Mouse (Mus musculus): Measurements from ENCODE around the gene Ttc13.

Ttc13 gene

DNA sequence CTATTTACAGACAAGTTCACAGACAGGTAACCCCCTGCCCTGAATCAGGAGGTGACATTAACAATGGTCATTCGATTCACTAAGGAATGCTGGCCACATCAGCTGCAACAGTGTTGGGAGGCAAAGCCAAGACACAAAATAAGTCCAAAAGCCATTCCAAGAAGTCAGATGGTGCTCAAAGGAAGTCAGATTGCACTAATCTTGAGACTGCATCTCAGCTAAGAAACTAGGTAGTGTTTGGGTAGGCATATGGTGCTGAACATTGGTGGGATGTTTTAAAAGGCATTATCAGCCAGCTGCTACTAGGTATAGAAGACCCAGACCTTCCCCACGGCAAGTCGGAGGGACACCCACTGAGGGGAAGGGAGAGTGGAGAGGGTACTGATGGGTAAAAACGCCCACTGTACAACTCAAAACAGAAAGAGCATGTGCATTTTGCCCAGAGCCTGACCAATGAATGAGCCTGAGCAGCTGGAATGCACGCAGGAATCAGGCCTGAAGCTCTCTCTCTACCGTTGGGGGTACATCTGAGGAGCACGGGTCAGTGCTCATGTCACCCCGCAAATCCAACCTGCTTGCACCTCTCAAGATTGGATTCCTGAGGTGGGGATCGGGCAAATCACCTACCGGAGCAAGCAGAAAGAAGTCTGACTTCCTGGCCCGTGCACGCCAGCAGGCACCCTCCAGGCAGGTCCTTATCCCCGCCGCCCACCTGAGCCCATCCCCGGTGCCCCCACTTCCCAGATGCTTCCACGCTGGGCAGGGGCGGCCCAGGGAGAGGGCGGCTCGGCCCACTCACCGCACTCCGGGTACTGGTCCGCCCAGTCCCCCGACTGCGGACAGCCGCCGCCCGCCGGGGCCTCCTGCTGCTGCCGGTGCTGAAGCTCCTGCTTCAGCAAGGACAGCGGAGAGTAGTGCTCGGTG is 583 bp downstream of the Ttc13 start:
- POLR2A ChIA-PET = interaction anchor here in 3 of 4 experiments (1.1 to 1.7 kb wide), 7 partner anchors 8 to 53 kb away, joined by 3 to 4 read pairs (median 3); no protein-coding TSS in a partner anchor
- CTCF ChIA-PET = interaction anchor here in 3 of 4 experiments (0.8 to 2.0 kb wide), 10 partner anchors 18 to 327 kb away, joined by 3 to 6 read pairs (median 4); no protein-coding TSS in a partner anchor

DNA sequence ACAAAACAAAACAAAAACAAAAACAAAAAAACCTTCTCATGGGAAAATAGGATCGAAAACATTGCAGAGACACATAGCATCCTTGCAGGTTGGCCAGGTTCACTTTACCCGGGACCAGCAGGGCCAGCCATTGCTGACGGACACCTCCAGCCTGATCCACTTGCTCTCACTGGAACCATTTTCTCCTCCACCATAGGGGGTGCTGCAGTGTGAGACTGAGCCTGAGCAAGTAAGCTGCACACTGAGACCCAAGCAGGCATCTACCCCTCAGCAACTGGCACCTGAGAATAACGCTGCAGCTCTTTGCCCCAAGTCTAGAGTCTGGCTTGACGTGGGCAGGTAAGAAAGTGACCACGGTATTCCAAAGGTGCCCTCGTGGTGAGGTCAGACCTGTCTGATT is 1.6 kb downstream of the Ttc13 start:
- POLR2A ChIA-PET = interaction anchor here in 2 of 4 experiments (1.2 to 1.4 kb wide), 7 partner anchors 9 to 81 kb away, joined by 3 to 4 read pairs (median 3); no protein-coding TSS in a partner anchor
- CTCF ChIA-PET = interaction anchor here in 2 of 4 experiments (0.9 to 1.3 kb wide), 3 partner anchors 19 to 326 kb away, joined by 4 read pairs; no protein-coding TSS in a partner anchor

DNA sequence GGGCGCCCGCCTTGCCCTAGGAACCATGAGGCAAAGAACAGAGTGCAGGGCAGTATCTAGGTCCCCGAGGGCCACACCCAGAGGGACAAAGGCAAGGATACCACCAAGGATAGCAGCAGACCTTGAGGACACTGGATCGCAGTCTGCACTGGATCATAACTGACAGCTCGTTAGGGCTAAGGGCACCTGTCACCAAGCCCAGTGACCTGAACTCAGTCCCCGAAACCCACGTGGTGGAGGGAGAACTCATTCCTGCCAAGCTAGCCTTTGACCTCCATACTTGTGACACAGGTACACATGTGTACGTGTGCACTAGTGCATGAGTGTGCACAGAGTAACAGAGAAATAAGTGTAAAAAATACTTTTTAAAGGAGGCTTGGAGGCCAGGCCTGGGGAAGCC is 6.0 kb downstream of the Ttc13 start:
- ChIA-PET CTCF (no interaction called here), POLR2A (interaction anchor here in 1 of 4 experiments (1.4 kb wide), 1 partner anchor 38 kb away, joined by 4 read pairs; no protein-coding TSS in a partner anchor)

DNA sequence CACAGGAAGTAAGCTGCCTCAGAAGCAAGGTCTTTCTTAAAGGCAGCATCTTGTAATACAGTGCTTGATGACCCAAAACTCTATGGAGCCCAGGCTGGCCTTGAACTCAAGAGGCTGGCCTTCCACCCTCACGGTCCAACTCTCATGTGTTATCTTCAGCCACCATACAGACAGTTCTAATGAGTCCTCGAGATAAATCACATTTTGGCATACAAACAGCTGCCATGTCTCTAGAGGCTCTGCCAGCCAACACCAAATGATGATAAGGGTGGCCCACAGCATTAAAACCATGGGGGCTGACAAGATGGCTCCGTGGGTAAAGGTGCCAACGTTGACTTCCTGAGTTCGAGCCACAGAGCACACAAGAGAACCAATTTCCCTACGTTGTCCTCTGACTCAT is 8.6 kb downstream of the Ttc13 start:
- POLR2A ChIA-PET = interaction anchor here in 1 of 4 experiments (1.2 kb wide), 1 partner anchor 10 kb away, joined by 4 read pairs; no protein-coding TSS in a partner anchor
- CTCF ChIA-PET = no interaction called here

DNA sequence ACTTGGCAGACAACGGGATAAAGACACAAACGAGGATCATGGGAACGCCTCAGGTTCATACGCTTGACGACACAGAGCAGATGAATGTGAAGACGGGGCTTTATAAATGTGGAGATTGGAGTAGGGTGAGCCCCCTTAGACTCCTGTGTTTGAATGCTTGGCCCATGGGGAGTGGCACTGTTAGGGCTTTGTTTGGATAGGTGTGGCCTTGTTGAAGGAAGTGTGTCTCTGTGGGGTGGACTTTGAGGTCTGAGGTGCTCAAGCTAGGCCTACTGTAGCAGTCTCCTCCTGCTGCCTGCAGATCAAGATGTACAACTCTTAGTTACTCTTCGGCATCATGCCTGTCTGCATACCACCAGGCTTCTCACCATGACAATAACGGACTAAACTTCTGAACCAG is 16.0 kb downstream of the Ttc13 start:
- POLR2A ChIA-PET = interaction anchor here in 2 of 4 experiments (0.6 to 1.4 kb wide), 3 partner anchors 9 to 36 kb away, joined by 3 read pairs; no protein-coding TSS in a partner anchor
- CTCF ChIA-PET = interaction anchor here in 1 of 4 experiments (1.2 kb wide), 1 partner anchor 132 kb away, joined by 4 read pairs; no protein-coding TSS in a partner anchor

DNA sequence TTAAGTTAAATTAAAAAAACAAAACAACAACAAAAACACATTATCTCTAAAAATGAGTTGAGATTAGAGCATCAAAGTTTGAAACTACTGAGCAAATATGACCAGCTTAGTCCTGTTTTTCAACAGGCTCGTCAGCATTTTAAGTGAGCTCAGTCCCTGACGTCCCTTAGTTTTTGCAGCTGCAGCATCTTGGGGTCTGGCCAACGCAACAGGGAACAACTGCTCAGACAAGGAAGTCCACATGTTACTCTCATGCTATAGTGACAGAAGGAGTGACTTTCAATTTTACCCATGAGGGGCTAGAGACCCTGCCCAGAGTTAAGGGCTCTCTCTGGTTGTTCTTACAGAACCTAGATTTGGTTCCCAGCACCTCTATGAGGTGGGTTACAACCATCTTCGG is 17.4 kb downstream of the Ttc13 start:
- CTCF ChIA-PET = no interaction called here
- POLR2A ChIA-PET = interaction anchor here in 3 of 4 experiments (0.6 to 1.4 kb wide), 4 partner anchors 10 to 126 kb away, joined by 3 to 6 read pairs (median 4); no protein-coding TSS in a partner anchor

DNA sequence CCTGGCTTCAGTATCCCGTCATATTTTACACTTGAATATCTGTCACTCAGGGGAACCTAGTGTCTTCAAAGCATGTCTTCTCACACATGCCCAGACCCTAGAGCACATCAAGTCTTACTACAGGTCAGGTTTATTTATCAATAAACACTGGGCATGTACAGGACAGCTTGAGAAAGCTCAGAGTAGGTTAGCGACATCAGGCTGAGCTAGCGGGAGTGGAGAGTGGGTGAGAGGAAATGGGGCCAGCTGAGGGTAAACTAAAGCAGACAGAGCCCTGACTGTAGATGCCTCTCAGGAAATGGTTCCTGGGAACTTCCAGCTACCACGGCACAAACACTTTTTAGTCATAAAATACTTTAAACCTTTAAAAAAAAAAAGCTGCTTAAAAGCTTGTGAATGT is 18.3 kb downstream of the Ttc13 start:
- ChIA-PET CTCF (interaction anchor here in 2 of 4 experiments (0.6 to 0.7 kb wide), 2 partner anchors 13 to 305 kb away, joined by 3 to 4 read pairs; no protein-coding TSS in a partner anchor), POLR2A (interaction anchor here in 3 of 4 experiments (0.6 to 1.4 kb wide), 6 partner anchors 9 to 89 kb away, joined by 3 to 7 read pairs (median 4); partner anchors contain the start of gene Fam89a (in 1 of the 3))

DNA sequence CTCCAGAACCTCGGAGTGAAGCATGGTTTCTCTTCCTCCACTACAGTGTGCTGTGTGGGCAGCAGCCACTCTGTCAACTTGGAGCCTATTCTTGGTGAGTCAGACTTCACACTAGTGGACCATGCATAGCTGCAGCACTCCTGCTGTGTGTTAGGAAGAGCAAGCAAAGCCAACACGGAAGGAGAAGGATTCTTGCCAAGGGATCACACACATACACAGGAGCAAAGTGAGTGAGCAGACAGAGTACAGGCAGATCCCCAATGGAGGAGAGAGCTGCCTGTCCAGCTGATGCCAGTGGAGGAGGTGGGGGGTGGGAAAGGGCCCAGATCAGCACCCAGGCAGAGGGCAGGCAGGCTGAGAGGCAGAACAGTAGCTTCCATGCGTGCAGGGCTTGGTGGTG is 19.6 kb downstream of the Ttc13 start:
- CTCF ChIA-PET = interaction anchor here in 3 of 4 experiments (0.6 kb wide), 3 partner anchors 109 to 1810 kb away, joined by 3 to 9 read pairs (median 3); no protein-coding TSS in a partner anchor
- POLR2A ChIA-PET = interaction anchor here in 2 of 4 experiments (1.2 to 1.4 kb wide), 3 partner anchors 10 to 49 kb away, joined by 3 to 7 read pairs (median 3); partner anchors contain the start of gene Fam89a (in 1 of the 2)

DNA sequence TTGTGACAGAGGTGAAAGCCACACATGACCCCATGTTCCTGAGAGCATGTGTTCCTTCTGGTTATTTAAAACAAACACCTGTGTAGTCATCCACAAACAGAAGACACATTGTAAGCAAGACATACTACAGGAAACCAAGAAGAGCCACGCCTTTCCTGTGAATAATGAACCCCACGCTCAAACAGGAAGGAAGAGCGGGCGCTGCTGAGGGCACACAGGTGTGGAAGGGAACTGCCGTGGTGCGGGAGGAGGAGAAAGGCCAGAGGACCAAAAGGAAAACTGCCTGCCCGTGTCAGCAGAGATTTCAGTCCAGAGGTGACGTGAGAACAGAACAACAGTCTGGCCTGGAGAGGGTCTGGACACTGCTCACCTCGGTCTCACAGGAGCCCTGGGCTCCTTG is 20.8 kb downstream of the Ttc13 start:
- ChIA-PET CTCF (interaction anchor here in 1 of 4 experiments (0.5 kb wide), 1 partner anchor 75 kb away, joined by 3 read pairs; no protein-coding TSS in a partner anchor), POLR2A (interaction anchor here in 1 of 4 experiments (0.6 kb wide), 1 partner anchor 1456 kb away, joined by 4 read pairs; no protein-coding TSS in a partner anchor)

DNA sequence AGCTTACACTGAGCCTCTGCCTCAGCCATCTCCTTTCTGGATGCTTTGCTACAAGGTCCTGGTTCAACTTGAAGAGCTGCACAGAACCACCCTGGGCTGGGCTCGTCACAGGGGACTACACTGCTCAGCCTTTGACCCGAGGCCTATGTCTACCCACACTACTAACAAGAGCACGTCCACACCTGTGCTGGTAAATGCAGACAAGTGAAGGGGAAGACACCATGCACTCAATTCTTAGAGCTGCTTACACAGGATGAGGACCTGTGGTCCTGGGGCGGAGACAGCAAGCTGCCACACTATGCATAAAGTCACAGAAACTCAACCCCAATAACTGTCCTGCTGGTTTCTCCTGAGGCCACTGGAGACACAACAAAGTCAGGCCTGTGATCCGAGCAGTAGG is 21.5 kb downstream of the Ttc13 start:
- CTCF ChIA-PET = interaction anchor here in 1 of 4 experiments (0.7 kb wide), 1 partner anchor 23 kb away, joined by 3 read pairs; no protein-coding TSS in a partner anchor
- POLR2A ChIA-PET = no interaction called here

DNA sequence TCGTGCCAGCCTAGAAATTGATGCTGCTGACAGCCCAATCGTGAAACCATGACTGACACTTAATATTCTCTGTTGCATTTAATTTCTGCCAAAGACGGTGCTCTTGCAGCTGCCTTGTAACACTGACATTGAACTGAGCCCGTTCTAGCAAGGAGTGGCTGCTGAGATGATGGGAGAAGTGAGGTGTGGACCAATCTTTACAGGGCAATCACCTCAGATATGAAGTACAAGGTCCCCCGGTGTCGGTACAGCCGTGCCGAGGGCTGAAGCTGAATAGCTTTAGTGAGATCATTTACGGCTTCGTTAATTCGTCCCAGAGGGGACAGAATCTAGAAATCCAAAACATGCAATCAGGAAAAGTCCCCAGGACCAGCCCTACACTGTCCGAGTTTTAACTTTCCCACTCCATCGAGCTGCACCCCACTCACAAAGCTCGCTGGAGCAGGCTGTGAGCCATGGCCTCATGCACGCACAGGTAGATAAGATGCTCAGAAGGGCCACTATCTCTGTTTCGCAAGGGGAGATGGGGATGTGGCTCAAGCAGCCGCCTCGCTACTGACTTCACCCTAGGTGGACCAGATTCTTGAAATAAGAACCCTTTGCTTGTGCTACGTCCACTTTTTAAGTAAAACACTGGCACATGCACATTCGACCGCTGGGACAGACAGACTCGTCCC is 26.2 kb downstream of the Ttc13 start:
- POLR2A ChIA-PET = interaction anchor here in 2 of 4 experiments (0.9 to 2.0 kb wide), 7 partner anchors 11 to 25 kb away, joined by 3 to 5 read pairs (median 3); no protein-coding TSS in a partner anchor
- CTCF ChIA-PET = no interaction called here

DNA sequence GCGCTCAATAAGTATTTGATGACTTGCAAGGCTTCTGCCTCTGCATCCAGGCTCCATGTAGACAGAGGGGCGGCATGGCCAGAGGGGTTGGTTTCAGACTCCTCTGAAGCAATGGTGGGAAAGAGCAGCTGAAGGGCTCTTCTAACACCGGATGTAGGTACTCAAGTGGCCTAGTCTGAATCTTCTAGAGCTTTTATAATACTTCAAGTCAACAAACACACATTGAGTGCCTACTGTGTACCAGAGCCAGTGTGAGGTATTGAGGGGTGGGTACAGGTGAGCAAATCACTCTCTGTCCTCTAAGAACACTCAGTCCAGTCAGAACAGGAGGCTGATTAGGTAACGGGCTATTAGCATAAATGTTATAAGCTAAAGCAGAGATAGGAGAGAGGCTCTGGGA is 30.1 kb downstream of the Ttc13 start:
- ChIA-PET CTCF (interaction anchor here in 1 of 4 experiments (1.3 kb wide), 1 partner anchor 14 kb away, joined by 3 read pairs; no protein-coding TSS in a partner anchor), POLR2A (interaction anchor here in 3 of 4 experiments (0.6 to 1.4 kb wide), 5 partner anchors 8 to 290 kb away, joined by 3 read pairs; no protein-coding TSS in a partner anchor)

DNA sequence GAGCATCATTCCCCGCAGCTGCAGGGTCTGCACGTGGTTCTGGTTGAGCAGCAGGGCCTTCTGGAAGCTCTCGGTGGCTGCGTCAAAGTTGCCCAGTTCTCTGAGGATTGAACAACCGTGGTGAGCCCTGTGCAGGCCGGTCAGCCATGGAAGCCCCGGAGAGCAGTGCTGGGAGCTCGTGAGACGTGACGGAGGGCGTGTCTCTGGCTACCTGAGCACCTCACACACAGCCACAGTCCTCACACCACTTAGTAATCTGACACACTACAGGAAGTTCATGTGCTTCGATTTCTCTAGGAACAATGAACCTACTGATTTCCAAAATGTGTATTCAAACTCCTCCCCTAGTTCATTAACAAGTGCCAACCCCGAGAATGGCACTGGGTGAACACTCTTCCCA is 32.9 kb downstream of the Ttc13 start:
- POLR2A ChIA-PET = interaction anchor here in 1 of 4 experiments (1.1 to 1.4 kb wide), 2 partner anchors 9 kb away, joined by 3 to 8 read pairs; no protein-coding TSS in a partner anchor
- CTCF ChIA-PET = interaction anchor here in 1 of 4 experiments (1.1 to 1.4 kb wide), 2 partner anchors 11 to 72 kb away, joined by 3 read pairs; no protein-coding TSS in a partner anchor

DNA sequence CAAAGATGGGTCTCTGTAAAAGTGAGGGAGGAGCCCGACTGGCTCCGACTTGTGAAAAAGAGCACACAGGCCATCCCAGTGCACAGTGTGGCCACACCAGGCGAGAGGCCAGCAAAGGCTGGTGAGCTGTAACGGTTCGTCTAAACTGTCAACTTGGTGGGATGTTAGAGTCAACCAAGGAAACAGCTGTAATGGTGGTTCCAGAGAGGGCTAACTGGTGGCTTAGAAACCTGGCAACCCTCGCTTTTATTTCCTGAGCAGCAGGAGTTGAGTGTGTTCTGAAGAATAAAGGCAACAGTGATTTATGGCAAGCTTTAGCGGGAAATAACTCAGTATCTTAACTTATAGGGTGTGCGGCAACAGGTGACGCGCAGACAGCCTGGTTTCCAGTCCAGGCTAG is 39.6 kb downstream of the Ttc13 start:
- ChIA-PET POLR2A (interaction anchor here in 3 of 4 experiments (0.6 to 1.8 kb wide), 5 partner anchors 9 to 37 kb away, joined by 3 to 6 read pairs (median 3); no protein-coding TSS in a partner anchor), CTCF (interaction anchor here in 2 of 4 experiments (0.9 to 2.0 kb wide), 2 partner anchors 65 to 225 kb away, joined by 3 to 6 read pairs; no protein-coding TSS in a partner anchor)

DNA sequence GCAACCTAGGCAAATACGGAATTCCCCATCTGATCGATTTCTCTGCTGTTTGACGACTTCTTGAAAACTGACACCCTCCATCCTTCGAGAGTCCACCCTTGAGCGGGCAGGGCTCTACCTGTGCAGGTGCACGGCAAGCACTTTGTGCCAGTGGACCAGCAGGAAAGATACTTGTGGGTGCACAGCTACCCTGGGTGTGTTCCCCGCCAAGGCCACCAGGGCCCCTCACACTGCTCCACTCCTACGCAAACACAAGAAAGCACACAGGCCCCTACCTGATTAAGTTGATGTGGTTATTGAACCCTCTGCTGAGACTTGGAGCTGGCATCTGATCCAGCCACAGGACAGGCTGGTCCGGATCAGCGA is 40.0 kb downstream of the Ttc13 start:
- ChIA-PET CTCF (interaction anchor here in 3 of 4 experiments (0.9 to 2.0 kb wide), 3 partner anchors 11 to 225 kb away, joined by 3 to 6 read pairs (median 3); no protein-coding TSS in a partner anchor), POLR2A (interaction anchor here in 3 of 4 experiments (0.5 to 1.8 kb wide), 7 partner anchors 9 to 1905 kb away, joined by 3 to 6 read pairs (median 3); no protein-coding TSS in a partner anchor)

DNA sequence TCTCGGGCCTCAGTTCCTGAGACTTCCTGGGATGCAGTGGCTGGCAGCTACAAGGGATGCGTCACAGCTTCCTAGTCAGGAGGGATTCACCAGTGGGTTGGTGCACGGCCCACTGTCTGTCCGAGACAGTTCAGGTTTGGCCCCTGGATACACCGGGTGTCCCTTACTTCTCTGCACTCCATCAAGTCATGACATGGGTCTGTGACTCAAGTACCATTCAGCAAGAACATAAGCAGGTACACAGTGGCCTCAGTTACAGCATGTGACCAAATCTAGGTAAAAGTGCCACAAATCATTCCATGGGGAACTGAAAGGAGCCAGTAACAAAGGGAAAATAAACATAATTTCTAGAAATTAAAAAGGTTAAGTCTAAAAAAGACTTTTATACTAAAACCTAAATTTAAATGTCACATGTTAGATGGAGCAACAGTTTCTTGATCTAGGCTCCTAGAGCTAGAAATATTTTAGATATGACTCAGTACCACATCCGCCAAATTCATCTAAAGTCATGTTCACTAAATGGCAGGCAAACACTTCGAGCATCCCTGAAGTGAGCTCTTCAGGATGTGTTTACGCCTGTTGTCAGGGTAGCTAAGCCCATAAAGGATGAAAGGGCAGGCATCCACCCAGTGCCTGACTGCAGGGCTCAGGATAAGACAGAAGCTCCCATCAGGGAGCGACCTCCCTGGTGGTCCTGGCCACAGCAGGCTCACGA is 40.5 kb downstream of the Ttc13 start:
- CTCF ChIA-PET = interaction anchor here in 2 of 4 experiments (1.1 to 2.0 kb wide), 3 partner anchors 10 to 181 kb away, joined by 3 to 6 read pairs (median 3); partner anchors contain the start of genes 2810004N23Rik (in 1 of the 2) and Gnpat (in 1 of the 2)
- POLR2A ChIA-PET = interaction anchor here in 2 of 4 experiments (0.5 to 1.8 kb wide), 6 partner anchors 8 to 1905 kb away, joined by 3 to 6 read pairs (median 4); no protein-coding TSS in a partner anchor

DNA sequence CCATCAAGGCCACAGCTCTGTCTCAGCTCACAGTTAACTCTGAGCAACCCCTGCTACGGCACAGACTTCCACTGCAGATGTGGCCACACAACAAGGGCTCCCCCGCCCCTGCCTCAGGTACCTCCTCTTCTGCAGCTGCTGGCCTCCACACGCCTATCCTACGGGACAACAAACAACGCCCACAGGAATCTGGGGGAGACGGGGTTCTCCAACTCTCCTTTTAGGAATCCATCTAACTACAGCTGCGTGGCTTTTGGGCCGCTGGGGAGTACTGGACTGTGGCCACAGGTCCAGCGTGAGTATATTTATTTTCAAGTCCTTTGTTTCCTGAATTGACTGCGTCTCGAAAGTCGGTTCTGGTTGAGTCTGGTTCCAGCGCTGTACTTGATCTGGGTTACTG is 43.5 kb downstream of the Ttc13 start:
- ChIA-PET POLR2A (interaction anchor here in 3 of 4 experiments (0.9 to 2.2 kb wide), 10 partner anchors 15 to 104 kb away, joined by 3 to 8 read pairs (median 3); partner anchors contain the start of gene 2310022B05Rik (in 1 of the 3)), CTCF (interaction anchor here in 3 of 4 experiments (1.1 to 3.1 kb wide), 14 partner anchors 11 to 283 kb away, joined by 3 to 26 read pairs (median 5); partner anchors contain the start of gene 2310022B05Rik (in 1 of the 3))
